Mouse (Mus musculus) retina, postnatal 7 days (tissue): ENCODE data around the gene Rhbg.
A peak's percentile ranks its signal among the peaks of the same experiment; 100 is the strongest.

Experiments used
- DNase-seq: peaks from one replicate; pipeline ENCODE4 v3.0.0-alpha.2; 2012; ENCODE audit warnings: low read depth, low spot score

Gene Rhbg

GRCm38 (mm10) chr3:88229526-88229925, 25.0 kb downstream of the Rhbg start:
- DNase-seq, result no peak

- no peak for DNase-seq
These were observed 25.6 kb downstream of the Rhbg start for GRCm38 (mm10) chr3:88228906-88229305.

GRCm38 (mm10) chr3:88227976-88228375, 26.5 kb downstream of the Rhbg start:
- no peak for DNase-seq

- no peak for DNase-seq
These were observed 27.2 kb downstream of the Rhbg start for GRCm38 (mm10) chr3:88227260-88227659.

- DNase-seq, result no peak
These were observed 28.2 kb downstream of the Rhbg start for GRCm38 (mm10) chr3:88226101-88226845.

DNA sequence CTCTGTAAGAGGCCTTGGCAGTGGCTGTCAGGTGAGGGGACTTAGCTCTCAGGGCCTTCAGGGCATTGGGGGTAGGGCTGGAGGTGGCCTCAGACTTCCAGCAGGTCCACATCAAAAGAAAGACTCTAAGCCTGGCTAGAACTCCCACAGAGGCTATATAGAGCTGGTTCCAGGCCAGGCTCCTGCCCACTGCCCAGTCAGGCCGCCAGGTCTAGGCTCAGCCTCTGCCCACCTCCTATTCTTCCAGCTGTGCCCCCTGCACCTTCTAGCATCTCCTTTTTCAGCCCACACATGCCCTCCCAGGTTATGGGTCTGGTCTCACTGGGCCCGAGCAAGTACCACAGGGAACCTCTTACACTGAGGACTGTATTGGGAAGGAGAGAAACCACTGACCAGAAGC, 29.6 kb downstream of the Rhbg start:
- DNase-seq, result no peak

- DNase-seq, result no peak
These were observed 32.1 kb downstream of the Rhbg start for GRCm38 (mm10) chr3:88222446-88222845.

DNA sequence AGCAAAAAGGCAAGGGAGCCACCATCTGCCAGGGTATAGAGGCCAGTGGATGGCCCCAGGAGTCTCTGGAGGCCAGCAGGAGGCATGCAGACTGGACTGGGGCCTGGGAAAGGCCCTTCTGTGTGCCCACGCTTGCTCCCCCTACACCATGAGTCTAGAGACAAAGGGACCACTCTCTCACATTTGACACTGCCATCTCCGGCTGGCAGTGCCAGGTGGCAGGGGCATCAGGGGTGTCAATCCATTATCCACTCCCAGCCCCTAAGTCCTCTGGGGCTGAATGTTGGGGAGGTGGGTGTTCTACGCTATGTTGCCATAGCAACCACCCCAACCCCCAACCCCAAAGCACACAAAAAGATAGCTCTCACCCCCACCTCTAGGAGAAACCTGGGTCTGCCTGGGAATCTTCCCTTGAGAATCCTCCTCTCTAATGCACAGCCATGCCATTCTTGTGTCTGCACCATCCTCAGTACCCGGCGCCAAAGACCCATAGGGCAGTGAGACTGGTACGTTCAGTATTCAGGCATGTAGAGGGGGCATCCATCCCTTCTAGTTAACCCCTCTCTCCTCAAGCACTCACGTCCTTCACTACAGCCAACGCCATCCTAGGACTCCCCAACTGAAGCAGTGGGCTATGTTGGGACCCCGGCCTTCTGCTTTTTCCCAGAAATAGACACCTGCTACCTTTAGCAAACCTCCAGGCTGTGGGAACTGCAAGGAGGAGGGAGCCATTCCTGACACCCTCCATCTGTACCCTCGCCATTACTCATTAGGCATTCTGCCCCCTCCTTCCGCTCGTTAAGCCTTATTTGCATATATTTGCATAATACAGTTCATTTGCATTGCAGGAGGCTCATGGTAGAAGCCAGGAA, 32.8 kb downstream of the Rhbg start:
- DNase-seq, result no peak

- DNase-seq, result no peak
These were observed 33.7 kb downstream of the Rhbg start for GRCm38 (mm10) chr3:88220842-88221241.

- peak; percentile 49 for DNase-seq
These were observed 34.6 kb downstream of the Rhbg start for GRCm38 (mm10) chr3:88219940-88220339.

GRCm38 (mm10) chr3:88217679-88218078, 36.8 kb downstream of the Rhbg start:
- no peak for DNase-seq

- no peak for DNase-seq
These were observed 37.8 kb downstream of the Rhbg start for GRCm38 (mm10) chr3:88216534-88217326.

GRCm38 (mm10) chr3:88216116-88216515, 38.4 kb downstream of the Rhbg start:
- no peak for DNase-seq

DNA sequence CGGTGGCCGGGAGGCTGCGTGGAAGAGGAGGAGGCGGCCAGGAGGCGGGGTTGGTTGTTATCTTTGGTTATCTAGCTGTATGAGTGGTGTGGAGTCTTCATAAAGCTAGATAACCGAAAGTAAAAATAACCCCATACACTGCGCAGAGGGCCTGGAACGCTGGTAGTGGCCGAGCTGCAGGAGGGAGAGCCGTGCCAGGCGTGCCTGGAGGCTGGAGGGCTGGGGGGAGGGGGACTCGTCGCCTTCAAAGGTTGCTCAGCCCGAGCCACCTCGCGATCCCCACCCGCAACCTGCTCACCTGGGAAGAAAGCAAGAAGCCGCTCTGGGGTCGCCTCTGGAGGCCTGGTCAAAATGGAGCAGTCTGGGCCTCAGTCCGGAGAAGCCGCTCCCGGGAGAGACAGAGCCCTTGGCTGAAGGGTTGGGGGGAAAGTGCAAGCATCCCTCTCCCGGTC, 38.9 kb downstream of the Rhbg start:
- no peak for DNase-seq

DNA sequence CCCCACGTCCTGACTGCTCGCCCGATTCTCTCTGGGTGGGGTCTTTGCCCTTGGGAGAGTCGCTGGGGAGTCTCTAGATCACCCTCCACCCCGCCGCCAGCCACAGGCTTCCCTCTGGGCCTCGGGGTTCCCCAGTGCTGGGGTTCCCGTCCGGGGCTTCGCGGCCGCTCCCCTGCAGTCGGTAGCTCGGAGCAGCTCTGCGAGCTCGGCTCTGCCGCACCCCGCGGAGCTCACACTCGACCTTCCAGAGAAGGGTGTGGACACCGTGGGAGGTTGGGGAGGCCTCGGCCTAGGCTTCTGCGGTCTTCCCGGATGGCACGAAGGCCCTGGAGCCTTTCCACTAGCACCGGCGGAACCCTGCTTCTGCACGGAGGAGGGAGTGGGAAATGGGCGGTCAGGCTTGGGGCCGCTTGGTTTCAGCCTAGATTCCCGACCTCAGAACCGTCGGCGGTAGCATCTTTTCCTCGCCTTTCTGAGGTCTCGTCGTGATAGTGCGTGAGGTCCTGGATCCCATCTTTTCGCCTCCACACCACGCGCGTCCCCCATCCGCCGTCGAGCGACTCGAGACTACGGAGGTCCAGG, 39.4 kb downstream of the Rhbg start:
- no peak for DNase-seq

DNA sequence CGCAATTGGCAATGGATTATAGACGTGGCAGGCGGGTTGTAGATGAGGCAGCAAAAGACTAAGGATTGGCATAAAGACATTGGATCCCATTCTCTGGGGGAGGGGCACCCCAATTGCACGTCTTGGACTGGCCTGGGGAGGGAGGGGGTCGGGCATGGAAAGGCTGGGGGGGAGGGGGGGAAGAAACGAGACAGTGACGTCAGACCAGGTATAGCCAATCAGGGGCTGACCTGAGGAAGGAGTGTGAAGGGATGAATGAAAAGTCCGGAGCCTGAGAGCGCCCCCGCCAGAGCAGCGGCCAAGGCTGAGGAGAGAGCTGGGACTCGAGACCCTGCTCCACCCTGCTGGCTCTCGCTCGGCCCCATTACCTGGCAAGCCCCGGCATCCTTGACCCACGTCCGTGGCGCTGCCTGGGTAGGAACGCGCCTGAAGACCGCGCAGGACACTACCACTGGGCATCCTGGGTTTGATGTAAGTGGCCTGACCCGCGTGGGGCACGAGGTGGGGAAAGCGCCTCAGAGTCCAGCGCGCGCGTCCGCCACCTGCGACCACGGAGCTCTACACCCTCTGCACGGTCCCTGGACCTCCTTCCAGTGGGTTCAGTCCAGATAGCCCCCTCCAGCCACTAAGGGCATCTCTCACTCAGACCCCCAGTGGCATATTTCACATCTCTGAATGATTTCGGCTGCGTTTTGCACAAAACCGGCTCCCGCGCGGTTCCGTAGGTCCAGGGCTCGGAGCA, 40.1 kb downstream of the Rhbg start:
- DNase-seq, result no peak

- DNase-seq, result no peak
These were observed 41.5 kb downstream of the Rhbg start for GRCm38 (mm10) chr3:88213019-88213418.

GRCm38 (mm10) chr3:88212356-88212755, 42.2 kb downstream of the Rhbg start:
- no peak for DNase-seq

- DNase-seq, result no peak
These were observed 43.6 kb downstream of the Rhbg start for GRCm38 (mm10) chr3:88210918-88211317.

DNA sequence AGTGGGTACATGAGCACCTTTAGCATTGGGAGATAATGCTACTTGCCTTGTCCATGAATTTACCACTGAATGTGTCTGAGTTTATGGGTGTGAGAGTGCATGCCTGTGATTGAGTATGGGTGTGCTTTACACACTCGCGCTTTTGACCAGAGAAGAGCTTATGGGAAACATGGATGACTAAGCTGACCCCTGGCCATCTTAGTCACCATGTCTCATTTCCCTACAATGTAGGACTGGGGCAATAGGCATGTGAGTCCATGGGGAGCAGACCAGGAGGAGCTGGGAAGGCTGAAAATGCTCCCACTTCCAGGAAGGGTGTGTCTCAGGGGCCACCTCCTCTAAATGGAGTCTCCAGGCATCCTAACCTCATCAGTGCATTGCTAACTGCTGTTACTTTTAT, 44.4 kb downstream of the Rhbg start:
- no peak for DNase-seq

DNA sequence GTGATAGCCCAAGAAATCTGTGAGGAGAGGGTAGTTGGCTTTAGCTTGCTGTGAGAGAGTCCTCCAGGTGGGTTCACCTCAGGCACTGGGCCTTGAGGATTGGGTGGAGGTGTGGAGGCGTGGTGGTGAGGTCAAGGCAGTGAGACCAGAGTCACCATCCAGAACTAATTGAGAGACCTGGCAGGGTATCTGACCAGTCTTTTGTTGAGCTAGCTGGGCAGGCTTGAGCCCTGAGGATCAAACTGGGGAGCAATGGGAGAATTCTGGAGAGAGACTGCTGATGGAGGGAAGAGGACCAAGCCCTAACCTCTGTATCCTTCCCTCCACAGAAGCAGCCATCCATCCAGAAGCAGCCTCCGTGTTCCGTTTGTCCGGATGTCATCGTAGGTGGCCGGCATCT, 45.2 kb downstream of the Rhbg start:
- DNase-seq, result no peak
